Mouse (Mus musculus): ENCODE results near the gene Ski. TPM values are rescaled to one million over a fixed set of nuclear protein-coding genes. Genes with fewer than 3 reads are reported as not detected.

Ski gene
- polyA plus RNA-seq, 1 experiment from 2014 or later: 16.2 TPM

Other genes with a start within 250 kb of the Ski start
- gene Plch2, start 165.8 kb downstream of the Ski start, polyA plus RNA-seq (2014; fragmentation: Nextera tagmentation; extraction: Ambion mirVana): 6.2 and 7.4 TPM in 2 replicates
- 4.2 and 4.9 TPM in 2 replicates for gene Pex10, start 155.6 kb downstream of the Ski start, polyA plus RNA-seq (2014; fragmentation: Nextera tagmentation; extraction: Ambion mirVana)
- 161 and 163 TPM in 2 replicates for gene Rer1, start 136.2 kb downstream of the Ski start, polyA plus RNA-seq (2014; fragmentation: Nextera tagmentation; extraction: Ambion mirVana)
- 7.1 and 10.6 TPM in 2 replicates for gene Morn1, start 136.0 kb downstream of the Ski start, polyA plus RNA-seq (2014; fragmentation: Nextera tagmentation; extraction: Ambion mirVana)
- 81.2 and 87.4 TPM in 2 replicates for gene Faap20, start 27.2 kb upstream of the Ski start, polyA plus RNA-seq (2014; fragmentation: Nextera tagmentation; extraction: Ambion mirVana)
- 45.4 and 52.5 TPM in 2 replicates for gene Prkcz, start 138.8 kb upstream of the Ski start, polyA plus RNA-seq (2014; fragmentation: Nextera tagmentation; extraction: Ambion mirVana)
- gene Gabrd, start 175.5 kb upstream of the Ski start, polyA plus RNA-seq (2014; fragmentation: Nextera tagmentation; extraction: Ambion mirVana): 1.2 and 1.7 TPM in 2 replicates
- 3.9 and 4.5 TPM in 2 replicates for gene Cfap74, start 186.6 kb upstream of the Ski start, polyA plus RNA-seq (2014; fragmentation: Nextera tagmentation; extraction: Ambion mirVana)
- gene Tmem52, start 246.5 kb upstream of the Ski start, polyA plus RNA-seq (2014; fragmentation: Nextera tagmentation; extraction: Ambion mirVana): 0.40 TPM in 1 of 2 replicates, not detected in the other

All from forebrain, embryonic 14.5 days (tissue).